In the genomic region with DNA sequence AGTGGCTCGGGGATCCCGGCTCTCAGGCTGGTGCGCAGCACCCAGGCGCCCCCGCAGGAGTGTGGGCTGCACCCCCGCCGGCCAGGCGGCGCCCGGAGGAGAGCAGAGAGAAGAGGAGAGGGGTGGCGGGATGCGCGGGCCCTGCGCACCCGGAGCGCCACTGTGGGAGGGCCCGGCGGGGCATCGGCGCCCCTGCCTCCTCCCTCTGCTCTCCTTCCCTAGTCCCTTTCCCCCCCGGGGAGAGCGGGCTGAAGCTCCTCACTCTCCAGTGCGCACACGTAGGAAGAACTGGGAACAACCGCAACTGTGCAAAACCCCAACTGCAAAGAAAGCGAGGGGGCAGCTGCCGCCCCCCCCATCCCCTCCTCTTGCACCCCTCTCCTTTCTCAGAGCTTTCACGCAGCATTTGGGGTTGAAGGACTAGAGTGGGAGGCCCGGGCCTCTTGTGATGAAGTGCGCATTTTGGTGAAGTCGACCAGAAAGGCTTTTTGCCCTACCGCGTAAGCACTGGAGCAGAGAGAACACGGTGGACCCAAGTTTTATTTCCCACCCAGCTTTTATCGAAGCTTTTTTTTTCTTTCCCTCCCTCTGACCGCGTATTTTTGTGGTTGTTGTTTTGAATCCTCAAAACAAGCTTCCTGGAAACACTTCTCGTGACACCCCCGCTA, we compare ENCODE assay signal across 8 mouse cellular contexts. TPM values are rescaled to one million over a fixed set of nuclear protein-coding genes. Genes with fewer than 3 reads are reported as not detected.
DNase-seq lines count a peak whose midpoint lies in the region; ATAC-seq and TF ChIP-seq lines count a peak whose summit lies in the region.

No protein-coding gene starts in this region.

- H3K27me3 ChIP-seq in kidney, adult 2 months (replicated peaks; ENCODE audit: control insufficient read depth, insufficient read depth, low read length), result no peaks in the 10 kb centered on the region
- H3K27me3 ChIP-seq in G1E (ENCODE audit: insufficient read depth, low read length), result no peaks in the 10 kb centered on the region
- no peaks in the 10 kb centered on the region for H3K27me3 ChIP-seq in embryonic facial prominence, embryonic 14.5 days (replicated peaks; ENCODE audit: control insufficient read depth, insufficient read depth, low read length)
- no peaks in the 10 kb centered on the region for H3K27me3 ChIP-seq in limb, embryonic 12.5 days
- H3K27me3 ChIP-seq in neural tube, embryonic 12.5 days (replicated peaks), result no peaks in the 10 kb centered on the region

- ATAC-seq in G1E (ENCODE audit: extremely low read depth, insufficient number of reproducible peaks, low FRiP score, poor library complexity, severe bottlenecking), result peak; percentile 6; the same call in 1 of the 2 replicates
- ATAC-seq in embryonic facial prominence, embryonic 14.5 days (ENCODE audit: low read depth), result peak; percentile 76
- peak; percentile 78; the same call in 1 of the 2 replicates for ATAC-seq in limb, embryonic 12.5 days (ENCODE audit: insufficient number of reproducible peaks, insufficient read depth, low FRiP score, low TSS enrichment, low read depth)
- ATAC-seq in neural tube, embryonic 12.5 days (ENCODE audit: low FRiP score, low read depth), result peak; percentile 85

- H3K36me3 ChIP-seq in kidney, adult 2 months (ENCODE audit: control insufficient read depth, insufficient read depth, low read length), result no peaks in the 10 kb centered on the region
- H3K36me3 ChIP-seq in G1E (replicated peaks), result peaks cover 23% of the 10 kb centered on the region
- no peaks in the 10 kb centered on the region for H3K36me3 ChIP-seq in embryonic facial prominence, embryonic 14.5 days (ENCODE audit: control insufficient read depth, insufficient read depth, low read length)
- H3K36me3 ChIP-seq in limb, embryonic 12.5 days, result no peaks in the 10 kb centered on the region
- H3K36me3 ChIP-seq in neural tube, embryonic 12.5 days, result no peaks in the 10 kb centered on the region

- TF ChIP-seq POLR2A in kidney, adult 2 months (IDR thresholded peaks at IDR 0.05; ENCODE audit: low read depth, low read length), result no peak

- peak overlapping the region; percentile 54 for H3K4me2 ChIP-seq in embryonic facial prominence, embryonic 14.5 days (ENCODE audit: low read depth, low read length)
- H3K4me2 ChIP-seq in limb, embryonic 12.5 days, result peak overlapping the region; percentile 72
- H3K4me2 ChIP-seq in neural tube, embryonic 12.5 days (replicated peaks), result peak overlapping the region; percentile 70

- H3K9ac ChIP-seq in embryonic facial prominence, embryonic 14.5 days (ENCODE audit: low read depth, low read length), result peak overlapping the region; percentile 89
- peak overlapping the region; percentile 85 for H3K9ac ChIP-seq in limb, embryonic 12.5 days (replicated peaks)
- peak overlapping the region; percentile 90 for H3K9ac ChIP-seq in neural tube, embryonic 12.5 days

- H3K27ac ChIP-seq in kidney, adult 2 months (ENCODE audit: insufficient read depth, low read depth, low read length), result peak overlapping the region; percentile 96
- H3K27ac ChIP-seq in embryonic facial prominence, embryonic 14.5 days (replicated peaks; ENCODE audit: low read depth, low read length), result peak overlapping the region; percentile 98
- H3K27ac ChIP-seq in limb, embryonic 12.5 days, result peak overlapping the region; percentile 97
- peak overlapping the region; percentile 95 for H3K27ac ChIP-seq in neural tube, embryonic 12.5 days

- no peaks in the 10 kb centered on the region for H3K9me3 ChIP-seq in G1E (replicated peaks)
- no peaks in the 10 kb centered on the region for H3K9me3 ChIP-seq in embryonic facial prominence, embryonic 14.5 days (ENCODE audit: control insufficient read depth, low read length)
- H3K9me3 ChIP-seq in limb, embryonic 12.5 days, result no peaks in the 10 kb centered on the region
- H3K9me3 ChIP-seq in neural tube, embryonic 12.5 days, result no peaks in the 10 kb centered on the region

- H3K4me3 ChIP-seq in kidney, adult 2 months (ENCODE audit: insufficient read depth, low read depth, low read length), result peak overlapping the region; percentile 72
- H3K4me3 ChIP-seq in G1E (ENCODE audit: low read depth, low read length), result peak overlapping the region; percentile 94
- H3K4me3 ChIP-seq in embryonic facial prominence, embryonic 14.5 days (ENCODE audit: low read depth, low read length), result peak overlapping the region; percentile 94
- H3K4me3 ChIP-seq in limb, embryonic 12.5 days (replicated peaks), result peak overlapping the region; percentile 90
- peak overlapping the region; percentile 88 for H3K4me3 ChIP-seq in neural tube, embryonic 12.5 days

- no peak for DNase-seq in kidney, adult 2 months
- DNase-seq in kidney, postnatal 25 days, result no peak
- DNase-seq in G1E (ENCODE audit: low spot score), result peak; percentile 59
- peak; percentile 78 for DNase-seq in embryonic facial prominence, embryonic 14.5 days (ENCODE audit: low spot score)
- no peak for DNase-seq in layer of hippocampus, adult 8-10 months (ENCODE audit: low spot score in 2 of 2)
- DNase-seq in testis, postnatal 10 days (ENCODE audit: low spot score), result no peak

- TF ChIP-seq CTCF in kidney, adult 2 months (conservative IDR thresholded peaks at IDR 0.05; ENCODE audit: insufficient read depth, insufficient read length, low read depth, low read length), result no peak
- TF ChIP-seq CTCF in G1E (IDR thresholded peaks at IDR 0.05; ENCODE audit: low read depth, low read length), result no peak

- peaks cover 8% of the 10 kb centered on the region; the same call in 1 of the 2 replicates for H3K4me1 ChIP-seq in kidney, adult 2 months (ENCODE audit: control insufficient read depth, insufficient read depth, low read length)
- peaks cover 55% of the 10 kb centered on the region for H3K4me1 ChIP-seq in G1E (ENCODE audit: insufficient read depth, low read depth, low read length)
- H3K4me1 ChIP-seq in embryonic facial prominence, embryonic 14.5 days (ENCODE audit: control insufficient read depth, insufficient read depth, low read length), result peaks cover 15% of the 10 kb centered on the region
- peaks cover 5% of the 10 kb centered on the region for H3K4me1 ChIP-seq in limb, embryonic 12.5 days (replicated peaks)
- peaks cover 5% of the 10 kb centered on the region for H3K4me1 ChIP-seq in neural tube, embryonic 12.5 days

- WGBS in kidney, adult 2 months, result 0% methylated on average over 36 of the region's 39 CpGs
- WGBS in embryonic facial prominence, embryonic 14.5 days, result under 1% methylated on average over 20 of the region's 39 CpGs
- under 1% methylated on average over 37 of the region's 39 CpGs for whole genome bisulfite sequencing in limb, embryonic 12.5 days
- WGBS in neural tube, embryonic 12.5 days, result 0% methylated on average over 39 of the region's 39 CpGs

RNA-seq across cellular contexts. Expression of a gene that starts 55.6 kb away (rescaled TPM):
- 28.8 and 36.5 TPM in 2 replicates for polyA plus RNA-seq in kidney, adult 2 months (2012; rRNA removed)
- total RNA-seq in G1E (2014; fragmentation: Nextera tagmentation) (418 and 451 TPM in 2 replicates), G1E (2017) (149 and 155 TPM in 2 replicates)
- 88.8 and 95.1 TPM in 2 replicates for polyA plus RNA-seq in G1E (2012)
- 96.1 and 102 TPM in 2 replicates for polyA plus RNA-seq in embryonic facial prominence, embryonic 14.5 days (2014; fragmentation: Nextera tagmentation; extraction: Ambion mirVana)
- polyA plus RNA-seq in limb, embryonic 12.5 days (2016; fragmentation: Nextera tagmentation; extraction: Ambion mirVana), result 40.0 TPM in 2 replicates
- polyA plus RNA-seq in neural tube, embryonic 12.5 days (2016; fragmentation: Nextera tagmentation; extraction: Ambion mirVana), result 80.5 and 82.6 TPM in 2 replicates
- total RNA-seq in layer of hippocampus, adult 8-10 months (2022), result 100 to 1,000 TPM; 206 to 235 (median 218) TPM

Comparison
In these comparisons a context has a peak if more than half of its experiments do, and no peak if none do; other contexts are left out.
1. DNase-seq: peak in G1E (single experiment) and embryonic facial prominence, embryonic 14.5 days (single experiment); none in kidney, adult 2 months (single experiment), kidney, postnatal 25 days (0 of 2), layer of hippocampus, adult 8-10 months (0 of 2) and testis, postnatal 10 days (single experiment).
2. ATAC-seq: peak in every context shown above with its lines; median percentile 85 in neural tube, embryonic 12.5 days; 78 in limb, embryonic 12.5 days; 76 in embryonic facial prominence, embryonic 14.5 days; 6 in G1E.
3. Peak in every context shown above with its lines, with median percentiles within 50 percentile points of each other: H3K27ac ChIP-seq, H3K4me3 ChIP-seq, H3K4me2 ChIP-seq and H3K9ac ChIP-seq.